Mouse (Mus musculus) lung, adult 2 months (tissue): ENCODE results near the gene Ddn.

Experiments used
- CTCF ChIP-seq: fragments of 200-500 bp; IDR thresholded peaks from 2 replicates; pipeline ENCODE4 v1.5.1; 2011; ENCODE audit warnings: mild to moderate bottlenecking, low read length, control low read depth; ENCODE audit not compliant: insufficient read depth
- POLR2A ChIP-seq: fragments of 200-500 bp; IDR thresholded peaks from 2 replicates; pipeline ENCODE4 v1.6.1; 2011; ENCODE audit warnings: low read depth, mild to moderate bottlenecking, control low read depth, low read length, borderline replicate concordance; ENCODE audit errors: extremely low read depth

DNA sequence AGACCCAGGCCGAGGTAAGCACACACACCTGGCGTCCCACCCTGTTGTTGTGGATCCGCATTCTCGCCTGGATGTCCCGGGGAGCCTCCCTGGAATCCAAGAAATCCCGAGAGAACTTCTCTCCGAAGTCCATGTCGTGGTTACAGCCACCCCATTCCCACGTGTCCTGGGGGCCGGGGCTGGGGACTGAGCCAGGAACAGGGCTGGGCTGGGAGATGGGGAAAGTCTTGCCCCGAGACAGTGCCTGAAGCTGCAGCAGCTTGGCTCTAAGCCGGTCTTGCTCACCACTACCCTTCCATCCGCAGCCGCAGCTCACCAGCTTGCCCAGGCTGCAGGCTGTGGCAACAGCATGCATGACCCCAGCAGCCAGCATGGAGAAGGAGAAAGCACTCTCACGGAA, 35.2 kb downstream of the Ddn start:
- TF ChIP-seq POLR2A (no peak), CTCF (no peak)
